Mouse (Mus musculus) Muller cell, postnatal 12 days (primary cell): Measurements from ENCODE around the gene Htr2c.

Source experiments
- DNase-seq: peaks from one replicate; pipeline ENCODE4 v3.0.0-alpha.2; 2015; ENCODE audit errors: inconsistent ontology term

Htr2c gene

GRCm38 (mm10) chrX:146962258-146962913 lies at the start of gene Htr2c:
Gene Htr2c (plus strand): TSS chrX:146962513.
- DNase-seq, result peak; percentile 39

- DNase-seq, result peak; percentile 71
These were observed 34.1 kb upstream of the Htr2c start for GRCm38 (mm10) chrX:146928251-146928650.

- DNase-seq, result no peak
These were observed 26.0 kb upstream of the Htr2c start for GRCm38 (mm10) chrX:146936332-146936731.

- no peak for DNase-seq
These were observed 16.0 kb upstream of the Htr2c start for GRCm38 (mm10) chrX:146946216-146946886.

- DNase-seq, result no peak
These were observed 15.3 kb upstream of the Htr2c start for GRCm38 (mm10) chrX:146946996-146947395.

- no peak for DNase-seq
These were observed 3.7 kb upstream of the Htr2c start for GRCm38 (mm10) chrX:146958608-146959007.

GRCm38 (mm10) chrX:146959960-146960359 lies 2.4 kb upstream of the Htr2c start:
- peak; percentile 21 for DNase-seq

- DNase-seq, result peak; percentile 9
These were observed 718 bp downstream of the Htr2c start for GRCm38 (mm10) chrX:146962914-146963547.

- no peak for DNase-seq
These were observed 17.6 kb downstream of the Htr2c start for GRCm38 (mm10) chrX:146979931-146980330.

- DNase-seq, result no peak
These were observed 93.4 kb downstream of the Htr2c start for GRCm38 (mm10) chrX:147055730-147056129.

GRCm38 (mm10) chrX:147071622-147072021 lies 109.3 kb downstream of the Htr2c start:
- no peak for DNase-seq

- peak; percentile 61 for DNase-seq
These were observed 156.8 kb downstream of the Htr2c start for GRCm38 (mm10) chrX:147119155-147119554.

GRCm38 (mm10) chrX:147215251-147215650 lies 252.9 kb downstream of the Htr2c start:
- no peak for DNase-seq

- DNase-seq, result no peak
These were observed 255.2 kb downstream of the Htr2c start for GRCm38 (mm10) chrX:147217382-147218013.

- peak; percentile 84 for DNase-seq
These were observed 276.7 kb downstream of the Htr2c start for GRCm38 (mm10) chrX:147238806-147239542.
